Mouse (Mus musculus): Measurements from ENCODE around the gene Dock9. TPM values are rescaled to one million over a fixed set of nuclear protein-coding genes. Genes with fewer than 3 reads are reported as not detected.

Gene Dock9
- total RNA-seq, 2 experiments from 2014 or later = 8.6 to 12.9 TPM

GRCm38 (mm10) chr14:121738431-121739403 is 58.9 kb downstream of the Dock9 start:
- ATAC-seq (replicated peaks; ENCODE audit: poor library complexity, severe bottlenecking) = peak; percentile 53

GRCm38 (mm10) chr14:121737277-121737676 is 60.4 kb downstream of the Dock9 start:
- ATAC-seq (replicated peaks; ENCODE audit: poor library complexity, severe bottlenecking) = no peak

- no peak for ATAC-seq (replicated peaks; ENCODE audit: poor library complexity, severe bottlenecking)
Observed at GRCm38 (mm10) chr14:121735678-121736077, 62.0 kb downstream of the Dock9 start.

GRCm38 (mm10) chr14:121734217-121734616 is 63.4 kb downstream of the Dock9 start:
- no peak for ATAC-seq (replicated peaks; ENCODE audit: poor library complexity, severe bottlenecking)

GRCm38 (mm10) chr14:121733694-121734093 is 63.9 kb downstream of the Dock9 start:
- no peak for ATAC-seq (replicated peaks; ENCODE audit: poor library complexity, severe bottlenecking)

- ATAC-seq (replicated peaks; ENCODE audit: poor library complexity, severe bottlenecking) = peak; percentile 47
Observed at GRCm38 (mm10) chr14:121732196-121732595, 65.4 kb downstream of the Dock9 start.

DNA sequence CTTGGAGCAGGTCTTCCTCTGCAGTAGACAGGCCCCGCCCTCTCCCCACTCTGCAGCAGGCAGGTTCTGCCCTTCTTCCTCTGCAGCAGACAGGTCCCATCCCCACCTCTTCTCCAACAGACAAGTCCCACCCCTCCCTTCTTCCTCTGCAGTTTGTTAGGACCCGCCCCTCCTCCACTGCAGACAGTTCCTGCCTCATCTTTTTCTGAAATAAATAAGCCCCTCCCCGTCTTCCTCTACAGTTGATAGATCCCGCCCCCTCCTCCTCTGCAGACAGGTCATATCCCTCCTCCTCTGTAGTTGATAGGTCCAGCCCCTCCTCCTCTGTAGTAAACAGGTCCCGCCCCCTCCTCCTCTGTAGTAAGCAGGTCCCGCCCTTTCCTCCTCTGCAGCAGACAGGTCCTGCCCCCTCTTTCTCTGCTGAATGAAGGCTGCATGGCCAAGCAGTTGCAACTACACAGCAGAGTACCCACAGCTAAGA is 65.9 kb downstream of the Dock9 start:
- ATAC-seq (replicated peaks; ENCODE audit: poor library complexity, severe bottlenecking) = peak; percentile 89

DNA sequence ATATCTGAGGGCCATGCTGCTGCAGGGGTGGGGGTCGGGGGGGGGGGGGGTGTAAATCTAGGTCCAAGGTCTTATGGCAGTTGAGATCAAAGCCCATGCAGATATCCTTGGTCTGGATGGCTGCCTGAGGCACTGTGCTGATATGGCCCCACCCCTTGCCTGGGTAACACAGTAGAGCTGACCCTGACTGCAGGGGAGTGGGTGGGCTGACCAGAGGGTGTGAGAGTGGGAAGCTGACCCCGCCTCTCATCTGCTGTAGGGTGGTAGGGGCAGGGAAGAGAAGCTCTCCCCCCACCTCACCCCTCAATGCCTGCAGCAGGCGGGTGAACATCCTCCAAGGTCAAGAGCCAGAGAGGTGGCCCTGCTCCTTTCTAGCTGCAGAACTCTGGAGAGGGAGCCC is 66.7 kb downstream of the Dock9 start:
- no peak for ATAC-seq (replicated peaks; ENCODE audit: poor library complexity, severe bottlenecking)

DNA sequence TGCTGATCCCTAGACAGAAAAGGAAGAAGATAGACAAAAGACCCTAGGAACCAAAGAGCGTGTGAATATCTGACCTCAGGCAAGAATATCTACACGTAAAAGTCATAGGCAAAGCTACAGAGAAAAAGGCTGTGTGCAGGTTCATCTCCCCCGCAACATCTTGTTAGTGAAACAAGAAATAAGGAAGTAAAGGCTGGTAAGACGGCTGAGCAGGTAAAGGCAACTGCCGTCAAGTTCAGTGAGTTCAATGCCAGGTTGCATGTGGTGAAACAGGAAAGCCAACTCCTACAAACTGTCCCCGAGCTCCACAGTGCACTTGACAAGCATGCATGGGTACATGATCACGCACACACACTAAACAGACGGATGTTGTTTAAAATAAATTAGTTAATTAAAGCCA is 69.6 kb downstream of the Dock9 start:
- ATAC-seq (replicated peaks; ENCODE audit: poor library complexity, severe bottlenecking) = peak; percentile 49

DNA sequence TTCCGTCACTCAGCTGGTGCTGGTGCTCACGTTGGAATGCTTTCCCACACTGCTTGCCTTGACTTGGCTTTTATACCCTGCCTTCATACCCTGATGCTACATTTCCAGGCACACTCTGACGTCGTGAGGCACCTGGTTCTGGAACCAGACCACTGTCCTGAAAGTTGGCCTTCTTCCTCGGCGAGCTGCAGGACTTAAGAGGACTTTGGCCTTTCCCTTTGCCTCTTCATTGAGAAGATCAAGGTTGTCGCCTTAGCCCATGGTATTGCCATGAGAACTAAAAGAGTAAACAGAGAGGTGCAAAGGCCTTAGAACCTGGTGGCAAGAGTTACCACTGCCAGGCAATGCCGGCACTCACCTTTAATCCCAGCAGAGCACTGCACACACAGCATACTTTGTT is 73.1 kb downstream of the Dock9 start:
- no peak for ATAC-seq (replicated peaks; ENCODE audit: poor library complexity, severe bottlenecking)

- ATAC-seq (replicated peaks; ENCODE audit: poor library complexity, severe bottlenecking) = no peak
Observed at GRCm38 (mm10) chr14:121722774-121723173, 74.9 kb downstream of the Dock9 start.

- ATAC-seq (replicated peaks; ENCODE audit: poor library complexity, severe bottlenecking) = no peak
Observed at GRCm38 (mm10) chr14:121721431-121721830, 76.2 kb downstream of the Dock9 start.

DNA sequence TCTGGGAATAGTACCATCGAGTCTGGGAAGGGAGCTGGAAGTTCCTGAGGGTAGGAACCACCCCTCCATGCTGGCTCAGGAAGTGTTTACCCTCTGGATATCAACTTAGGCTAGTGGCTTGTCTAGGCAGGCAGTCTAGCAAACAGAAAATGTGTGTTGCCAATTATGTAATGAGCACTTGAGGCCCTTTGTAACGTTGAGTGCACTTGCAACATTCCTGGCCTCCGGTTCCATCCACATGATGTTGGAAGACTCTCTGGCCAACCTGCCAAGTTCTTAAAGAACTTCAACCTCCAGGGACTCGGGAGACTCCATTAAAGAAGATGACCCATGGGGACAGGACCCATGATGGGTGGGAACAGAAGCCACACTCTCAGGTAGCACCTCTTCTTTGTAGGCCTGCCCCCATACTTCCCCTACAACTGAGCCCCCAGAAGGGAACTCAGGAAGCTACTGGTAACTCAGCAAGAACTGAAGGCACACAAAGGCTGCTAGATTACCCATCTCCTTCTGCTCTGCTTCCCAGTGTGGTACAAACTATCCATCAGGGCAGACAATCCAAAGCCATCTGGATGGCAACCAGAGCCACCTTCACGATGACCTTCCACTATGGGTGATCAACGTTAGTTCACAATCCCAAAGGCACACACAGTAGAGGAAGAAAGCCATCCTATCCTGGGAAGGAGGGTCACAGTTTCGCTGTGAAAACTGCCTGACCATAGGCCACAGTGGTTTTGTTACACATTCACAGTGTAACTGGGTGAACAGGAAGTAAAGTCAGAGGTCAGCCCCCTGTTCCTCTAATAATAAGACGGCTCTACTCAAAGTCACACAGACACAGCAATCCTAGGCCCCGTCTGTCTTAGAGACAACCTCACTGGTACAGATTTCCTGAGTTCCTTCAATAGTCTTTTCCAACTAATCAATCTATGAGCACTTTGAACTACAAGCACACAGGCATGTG is 77.7 kb downstream of the Dock9 start:
- peak; percentile 62 for ATAC-seq (replicated peaks; ENCODE audit: poor library complexity, severe bottlenecking)

- ATAC-seq (replicated peaks; ENCODE audit: poor library complexity, severe bottlenecking) = peak; percentile 80
Observed at GRCm38 (mm10) chr14:121714799-121715198, 82.8 kb downstream of the Dock9 start.

DNA sequence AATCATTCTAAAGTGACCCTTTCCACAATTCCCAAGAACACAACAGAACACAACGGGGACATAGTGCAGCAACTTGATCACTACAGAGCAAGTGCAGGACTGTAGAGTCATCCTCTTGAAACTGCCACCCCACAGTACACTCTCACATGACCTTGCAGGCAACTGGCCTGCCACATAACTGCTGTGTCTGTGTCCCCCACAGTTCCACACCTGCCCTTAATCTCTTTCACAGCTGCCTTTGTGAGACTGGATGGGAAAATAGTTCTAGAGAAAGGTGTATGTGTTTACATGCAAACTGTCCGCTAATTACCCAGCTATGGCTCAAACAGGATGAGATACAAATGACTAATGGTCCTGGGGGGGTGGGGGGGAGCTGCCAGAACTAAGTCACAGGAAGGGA is 83.4 kb downstream of the Dock9 start:
- ATAC-seq (replicated peaks; ENCODE audit: poor library complexity, severe bottlenecking) = peak; percentile 13; the same call in 1 of the 2 replicates

- ATAC-seq (replicated peaks; ENCODE audit: poor library complexity, severe bottlenecking) = no peak
Observed at GRCm38 (mm10) chr14:121713830-121714197, 83.8 kb downstream of the Dock9 start.

DNA sequence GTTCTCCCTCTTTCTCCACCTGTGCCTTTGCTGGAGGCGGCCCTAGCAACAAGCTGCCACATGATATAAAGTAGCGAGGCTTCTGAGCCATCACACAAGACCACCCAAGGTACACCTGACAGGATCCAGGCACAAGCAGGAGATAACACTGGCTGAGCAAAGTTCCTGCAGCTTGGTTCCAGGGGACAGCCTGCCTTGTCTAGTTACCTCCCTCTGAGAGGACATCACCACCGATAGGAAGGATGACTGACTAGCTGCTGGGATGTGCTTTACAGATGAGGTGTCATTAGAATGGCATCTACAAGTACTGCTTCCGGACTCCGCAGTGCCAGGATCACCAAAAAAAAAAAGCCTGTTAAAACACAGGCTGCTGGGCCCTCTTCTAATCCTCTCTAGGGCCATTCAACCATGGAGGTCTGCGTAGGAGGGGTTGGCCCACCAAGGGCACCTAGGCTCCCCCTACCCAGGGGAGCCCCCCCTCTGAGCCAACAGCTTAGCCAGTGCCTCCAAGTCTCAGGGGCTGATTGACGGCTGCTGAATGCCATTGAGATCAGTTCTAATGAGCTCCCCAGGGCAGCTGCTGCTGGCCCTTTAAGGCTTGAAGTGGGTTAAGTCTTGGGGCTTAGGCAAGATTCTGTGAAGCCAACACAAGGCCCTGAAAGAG is 84.3 kb downstream of the Dock9 start:
- ATAC-seq (replicated peaks; ENCODE audit: poor library complexity, severe bottlenecking) = no peak

DNA sequence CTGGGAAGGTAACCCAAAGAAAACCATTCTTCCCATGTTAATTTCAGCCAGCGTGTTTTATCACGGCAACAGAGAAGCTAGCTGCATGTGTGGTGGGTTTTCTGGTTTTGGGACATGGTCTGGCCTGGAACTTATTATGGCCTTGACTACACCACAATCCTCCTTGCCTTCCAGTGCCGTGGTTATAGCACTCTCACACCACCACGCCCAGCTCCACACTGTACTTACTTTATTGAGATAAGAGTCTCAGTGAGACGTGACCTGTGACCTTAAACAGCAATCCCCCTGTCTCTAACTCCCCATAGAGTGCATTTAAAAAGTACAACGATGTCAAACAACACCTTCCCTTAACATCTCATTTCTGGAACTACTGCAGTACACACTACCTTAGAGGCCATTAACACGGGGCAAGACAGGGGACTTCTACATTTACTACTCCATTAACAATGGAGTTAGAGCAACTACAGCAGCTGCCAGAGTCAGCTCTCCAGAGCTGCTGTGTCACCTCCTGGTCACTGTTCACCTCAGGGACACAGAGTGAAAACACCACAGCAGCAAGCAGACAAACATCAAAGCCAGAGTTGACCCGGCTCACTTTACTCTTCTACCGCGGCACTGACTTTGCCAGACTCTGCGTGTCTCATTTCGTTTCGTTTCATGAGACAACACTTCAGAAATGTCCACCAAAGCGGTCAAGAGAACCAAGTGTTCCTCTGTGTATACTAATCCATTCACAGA is 86.4 kb downstream of the Dock9 start:
- ATAC-seq (replicated peaks; ENCODE audit: poor library complexity, severe bottlenecking) = no peak

- ATAC-seq (replicated peaks; ENCODE audit: poor library complexity, severe bottlenecking) = no peak
Observed at GRCm38 (mm10) chr14:121710130-121710529, 87.5 kb downstream of the Dock9 start.

- ATAC-seq (replicated peaks; ENCODE audit: poor library complexity, severe bottlenecking) = no peak
Observed at GRCm38 (mm10) chr14:121708244-121708643, 89.4 kb downstream of the Dock9 start.
